Mouse (Mus musculus) liver, postnatal 0 days (tissue): ENCODE results near the gene Hoxa6. TPM values are rescaled to one million over a fixed set of nuclear protein-coding genes. Genes with fewer than 3 reads are reported as not detected.
A peak's percentile ranks its signal among the peaks of the same experiment; 100 is the strongest.

Source experiments
- ATAC-seq: fragments of 200-750 bp; cut with Nextera tagmentation; 2 replicates; pipeline ENCODE4 v1.8.0; 2017; ENCODE audit warnings: mild to moderate bottlenecking, moderate library complexity
- DNase-seq: peaks from one replicate; pipeline ENCODE4 v3.0.0-alpha.2; 2016
- H3K27ac ChIP-seq: fragments of 300-500 bp; sonication (generic); 2 replicates; pipeline ENCODE4 v1.5.1; 2014; ENCODE audit warnings: antibody characterized with exemption, moderate library complexity, mild to moderate bottlenecking, low read depth
- H3K27me3 ChIP-seq: fragments of 300-500 bp; sonication (generic); 2 replicates; pipeline ENCODE4 v1.6.1; 2014; ENCODE audit warnings: low read length, control low read depth, mixed read lengths; ENCODE audit not compliant: insufficient read depth
- H3K36me3 ChIP-seq: fragments of 300-500 bp; sonication (generic); replicated peaks from 2 replicates; pipeline ENCODE4 v1.6.1; 2014; ENCODE audit warnings: mild to moderate bottlenecking, control low read depth, low read length, moderate library complexity, mixed read lengths; ENCODE audit not compliant: insufficient read depth
- H3K4me1 ChIP-seq: fragments of 300-500 bp; sonication (generic); 2 replicates; pipeline ENCODE4 v1.6.1; 2014; ENCODE audit warnings: antibody characterized with exemption, mild to moderate bottlenecking, control low read depth; ENCODE audit not compliant: insufficient read depth
- H3K4me2 ChIP-seq: fragments of 300-500 bp; sonication (generic); 2 replicates; pipeline ENCODE4 v1.6.1; 2014; ENCODE audit warnings: low read depth, mild to moderate bottlenecking, low read length, moderate library complexity, mixed read lengths
- H3K4me3 ChIP-seq: fragments of 300-500 bp; sonication (generic); 2 replicates; pipeline ENCODE4 v1.5.1; 2014; ENCODE audit warnings: low read depth, low read length
- H3K9ac ChIP-seq: fragments of 300-500 bp; sonication (generic); replicated peaks from 2 replicates; pipeline ENCODE4 v1.6.1; 2014; ENCODE audit warnings: mild to moderate bottlenecking, moderate library complexity
- H3K9me3 ChIP-seq: fragments of 300-500 bp; sonication (generic); 2 replicates; pipeline ENCODE4 v1.6.1; 2016; ENCODE audit warnings: mild to moderate bottlenecking, control low read depth, low read length, mixed read lengths
- CTCF ChIP-seq: sonication (generic); IDR thresholded peaks from 2 replicates; pipeline ENCODE4 v1.5.1; 2016; ENCODE audit warnings: antibody characterized with exemption, low read depth
- EP300 ChIP-seq: IDR thresholded peaks from 2 replicates; pipeline ENCODE4 v1.6.1; 2016; ENCODE audit warnings: antibody characterized with exemption, low read depth, mild to moderate bottlenecking
- WGBS: fragments of 180-500 bp; shearing (Covaris S2); extraction: QIAGEN DNeasy Blood & Tissue Kit; methylation state at CpG from one replicate; pipeline ENCODE4 v1.1.7; 2014; ENCODE audit not compliant: insufficient replicate concordance; 5-methylcytosine and 5-hydroxymethylcytosine counted together
- polyA plus RNA-seq: library from polyadenylated mRNA; unstranded; fragments of >200 nt; fragmentation: Nextera tagmentation; extraction: Ambion mirVana; gene quantifications from 2 replicates; pipeline ENCODE4 v1.2.1, GENCODE M21; 2015

Gene Hoxa6
- polyA plus RNA-seq, 1 experiment from 2014 or later, result not detected

DNA sequence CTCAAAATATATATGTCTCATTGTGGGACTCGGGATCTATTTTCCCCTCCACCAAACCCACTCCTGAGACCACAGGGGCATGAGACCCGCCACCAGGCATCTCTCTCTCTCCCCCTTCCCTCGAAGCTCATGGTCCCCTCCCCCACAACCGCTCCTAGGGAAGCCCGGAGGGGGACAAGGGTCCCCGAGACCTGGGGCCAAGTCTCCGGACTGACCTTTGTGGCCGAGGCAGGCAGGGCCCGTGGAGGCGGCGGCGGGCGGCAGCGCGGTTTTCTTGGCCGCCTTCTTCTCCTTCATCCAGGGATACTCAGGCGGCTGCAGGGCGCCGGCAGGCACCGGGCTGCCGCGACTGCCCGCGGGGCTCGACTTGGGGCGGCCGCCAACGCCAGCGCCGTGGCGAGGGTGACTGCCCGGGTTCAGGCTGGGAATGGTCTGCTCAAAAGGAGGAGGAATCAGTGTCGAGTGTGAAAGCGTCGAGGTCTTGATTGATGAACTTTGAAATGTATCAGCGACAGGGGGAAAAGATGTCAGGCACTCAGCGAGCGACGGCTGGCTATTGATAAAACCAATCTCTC lies 44.4 kb downstream of the Hoxa6 start:
- Histone ChIP-seq H3K4me1 (no peaks in the 10 kb centered on the region; the same call in 1 of the 2 replicates), H3K9me3 (no peaks in the 10 kb centered on the region), H3K9ac (peak overlapping the region; percentile 36), H3K36me3 (no peaks in the 10 kb centered on the region), H3K27ac (peak overlapping the region; percentile 56), H3K27me3 (peaks cover 97% of the 10 kb centered on the region), H3K4me2 (peak overlapping the region; percentile 55), H3K4me3 (peak overlapping the region; percentile 38)
- TF ChIP-seq CTCF (no peak), EP300 (no peak)
- ATAC-seq, result no peak
- no peak for DNase-seq
- 2% methylated on average over 39 of the region's 39 CpGs for WGBS

DNA sequence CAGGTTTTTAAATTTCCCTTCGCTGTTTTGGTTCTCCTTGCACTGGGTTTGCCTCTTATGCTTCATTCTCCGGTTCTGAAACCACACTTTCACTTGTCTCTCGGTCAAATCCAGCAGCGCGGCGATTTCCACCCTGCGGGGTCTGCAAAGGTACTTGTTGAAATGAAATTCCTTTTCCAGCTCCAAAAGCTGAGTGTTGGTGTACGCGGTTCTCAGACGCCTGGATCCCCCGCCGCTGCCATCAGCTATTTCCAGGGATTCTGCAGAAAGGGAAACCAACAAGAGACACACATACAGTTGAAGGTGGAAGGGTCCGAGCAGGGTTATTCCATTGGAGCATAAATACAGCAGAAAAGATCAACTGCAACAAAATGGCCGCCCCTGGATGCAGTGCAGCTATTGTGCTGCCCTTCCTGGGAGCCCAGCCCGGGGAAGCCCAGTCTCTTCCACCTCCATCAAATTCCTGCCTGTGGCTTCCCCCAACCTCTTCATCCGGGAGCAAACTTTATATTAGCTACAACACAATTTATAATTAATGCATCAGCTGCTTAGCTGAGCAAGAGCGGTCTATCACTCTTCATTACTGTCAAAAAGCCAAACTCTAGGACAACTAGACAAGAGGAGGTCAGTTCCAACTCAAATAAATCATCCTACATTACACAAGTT lies 45.0 kb downstream of the Hoxa6 start:
- Histone ChIP-seq H3K36me3 (no peaks in the 10 kb centered on the region), H3K27ac (peak overlapping the region; percentile 13; the same call in 1 of the 2 replicates), H3K9ac (peak overlapping the region; percentile 32; the same call in 1 of the 2 replicates), H3K4me2 (peak overlapping the region; percentile 41), H3K4me3 (peak overlapping the region; percentile 38), H3K9me3 (no peaks in the 10 kb centered on the region), H3K4me1 (peaks cover 3% of the 10 kb centered on the region), H3K27me3 (peaks cover 98% of the 10 kb centered on the region)
- DNase-seq (no peak), ATAC-seq (no peak)
- WGBS, result 11% methylated on average over 17 of the region's 17 CpGs
- no peak for TF ChIP-seq EP300
- no peak for TF ChIP-seq CTCF

DNA sequence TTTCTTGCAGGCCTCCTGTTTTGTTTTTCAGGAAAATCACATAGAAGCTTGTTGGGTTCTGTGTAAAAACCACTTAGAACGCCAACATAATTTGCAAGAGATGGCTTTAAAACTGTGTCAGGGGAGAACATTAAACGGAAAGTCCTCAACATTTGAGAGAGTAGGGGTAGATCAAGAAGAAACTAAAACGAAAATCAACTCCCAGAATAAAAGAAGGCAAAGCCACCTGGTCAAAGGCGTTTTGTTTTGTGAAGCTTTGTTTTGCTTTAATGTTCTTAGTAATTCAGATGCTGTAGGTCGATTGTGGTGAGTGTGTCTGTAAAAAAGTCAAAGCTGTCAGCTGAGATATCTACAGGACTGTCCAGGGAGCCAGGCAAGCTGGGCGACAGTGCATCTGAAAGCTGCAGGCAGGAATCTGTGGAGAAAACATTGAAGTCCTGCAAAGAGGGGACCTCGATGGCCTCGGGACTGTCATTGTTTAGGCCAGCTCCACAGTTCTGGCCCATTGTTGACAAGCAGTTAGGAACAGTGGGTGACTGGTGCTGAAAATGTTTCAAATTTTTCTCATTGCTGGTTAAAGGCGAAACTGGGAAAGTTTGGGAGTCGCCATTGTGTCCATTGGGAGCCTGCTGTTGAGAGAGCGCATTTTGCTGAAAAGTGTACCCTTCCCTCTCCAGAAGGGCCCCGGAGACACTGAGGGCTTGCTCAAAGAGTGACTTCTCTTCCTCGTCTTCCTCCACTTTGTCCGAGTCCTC lies 45.7 kb downstream of the Hoxa6 start:
- TF ChIP-seq EP300, result no peak
- TF ChIP-seq CTCF, result no peak
- Histone ChIP-seq H3K9ac (peak overlapping the region; percentile 32; the same call in 1 of the 2 replicates), H3K4me3 (peak overlapping the region; percentile 32), H3K27me3 (peaks cover 98% of the 10 kb centered on the region), H3K4me2 (peak overlapping the region; percentile 41), H3K9me3 (no peaks in the 10 kb centered on the region), H3K4me1 (peaks cover 9% of the 10 kb centered on the region), H3K27ac (0 out of 2 replicates have a peak overlapping the region, but pooled peaks have one; percentile 13), H3K36me3 (no peaks in the 10 kb centered on the region)
- ATAC-seq (no peak), DNase-seq (no peak)
- WGBS, result 23% methylated on average over 14 of the region's 14 CpGs

DNA sequence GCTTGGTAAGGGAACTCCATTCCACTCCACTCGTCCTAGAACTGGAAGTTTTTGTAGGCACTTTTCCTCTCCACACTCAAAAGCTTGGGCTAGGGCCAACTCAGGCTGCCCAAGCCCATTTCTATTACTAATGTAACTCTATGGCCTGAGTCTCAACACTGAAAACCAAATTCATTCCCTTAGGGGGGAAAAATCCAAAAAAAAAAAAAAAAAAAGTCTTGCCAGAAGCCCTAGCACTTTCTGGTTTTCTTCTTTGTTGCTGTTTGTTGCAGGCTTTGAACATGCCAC lies 46.5 kb downstream of the Hoxa6 start:
- ATAC-seq (no peak), DNase-seq (no peak)
- TF ChIP-seq CTCF (no peak), EP300 (no peak)
- Histone ChIP-seq H3K4me1 (peaks cover 9% of the 10 kb centered on the region), H3K4me3 (no peak overlapping the region), H3K27me3 (peaks cover 98% of the 10 kb centered on the region), H3K36me3 (no peaks in the 10 kb centered on the region), H3K9ac (no peak overlapping the region), H3K4me2 (no peak overlapping the region), H3K27ac (no peak overlapping the region), H3K9me3 (no peaks in the 10 kb centered on the region)
- 44% methylated on average over 1 of the region's 1 CpGs for WGBS

DNA sequence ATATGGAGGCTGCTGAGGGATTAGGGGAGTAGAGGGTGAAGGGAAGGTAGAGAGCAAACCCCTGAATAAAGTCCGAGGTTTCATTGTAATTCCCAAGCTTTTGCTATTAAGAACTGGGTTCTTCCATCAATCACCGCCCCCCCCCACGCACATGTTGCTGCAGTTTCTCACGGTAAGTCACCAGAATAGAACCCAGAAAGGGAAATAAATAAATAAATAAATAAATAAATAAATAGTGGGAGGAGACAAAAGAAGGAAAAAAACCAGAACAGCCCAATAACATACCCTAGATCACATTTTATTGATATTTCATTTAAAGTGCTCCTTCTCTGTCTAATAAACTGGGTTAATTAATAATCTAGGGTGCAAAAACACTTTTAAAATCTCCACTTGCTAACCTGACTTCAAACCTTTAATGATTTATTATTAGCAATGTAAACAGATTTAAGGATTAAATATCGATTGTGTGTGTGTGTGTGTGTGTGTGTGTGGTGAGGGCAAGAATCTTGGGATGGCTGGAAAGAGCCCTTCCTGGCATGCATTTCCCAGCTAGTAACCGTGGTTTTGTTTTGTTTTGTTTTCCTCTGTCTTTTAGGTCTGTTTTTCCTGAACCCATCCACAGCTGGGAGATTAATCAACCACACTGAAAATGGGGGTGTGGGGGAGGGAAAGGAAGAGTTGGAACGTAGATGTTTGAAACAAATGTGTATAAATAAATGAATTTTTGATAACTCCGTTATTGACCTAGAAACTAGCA lies 47.0 kb downstream of the Hoxa6 start:
- Histone ChIP-seq H3K27ac (0 out of 2 replicates have a peak overlapping the region, but pooled peaks have one; percentile 44), H3K9me3 (no peaks in the 10 kb centered on the region), H3K4me2 (peak overlapping the region; percentile 54), H3K36me3 (no peaks in the 10 kb centered on the region), H3K4me3 (no peak overlapping the region), H3K9ac (no peak overlapping the region), H3K27me3 (peaks cover 98% of the 10 kb centered on the region), H3K4me1 (peaks cover 9% of the 10 kb centered on the region)
- WGBS, result 34% methylated on average over 8 of the region's 8 CpGs
- TF ChIP-seq CTCF (no peak), EP300 (no peak)
- DNase-seq (no peak), ATAC-seq (no peak)
